Mouse (Mus musculus) thymus, adult 2 months (tissue): ENCODE results near the gene Tcl1b4.

ENCODE experiments used
- CTCF ChIP-seq: fragments of 200-500 bp; IDR thresholded peaks from 2 replicates; pipeline ENCODE4 v1.5.1; 2012; ENCODE audit warnings: mild to moderate bottlenecking, control low read depth, low read length, moderate library complexity, borderline replicate concordance; ENCODE audit not compliant: control insufficient read depth, poor library complexity, insufficient read depth; ENCODE audit errors: extremely low read depth
- POLR2A ChIP-seq: fragments of 200-500 bp; IDR thresholded peaks from 2 replicates; pipeline ENCODE4 v1.6.1; 2012; ENCODE audit warnings: mild to moderate bottlenecking, low read length, control low read depth, moderate library complexity; ENCODE audit not compliant: control insufficient read depth, poor library complexity, insufficient read depth; ENCODE audit errors: extremely low read depth

DNA sequence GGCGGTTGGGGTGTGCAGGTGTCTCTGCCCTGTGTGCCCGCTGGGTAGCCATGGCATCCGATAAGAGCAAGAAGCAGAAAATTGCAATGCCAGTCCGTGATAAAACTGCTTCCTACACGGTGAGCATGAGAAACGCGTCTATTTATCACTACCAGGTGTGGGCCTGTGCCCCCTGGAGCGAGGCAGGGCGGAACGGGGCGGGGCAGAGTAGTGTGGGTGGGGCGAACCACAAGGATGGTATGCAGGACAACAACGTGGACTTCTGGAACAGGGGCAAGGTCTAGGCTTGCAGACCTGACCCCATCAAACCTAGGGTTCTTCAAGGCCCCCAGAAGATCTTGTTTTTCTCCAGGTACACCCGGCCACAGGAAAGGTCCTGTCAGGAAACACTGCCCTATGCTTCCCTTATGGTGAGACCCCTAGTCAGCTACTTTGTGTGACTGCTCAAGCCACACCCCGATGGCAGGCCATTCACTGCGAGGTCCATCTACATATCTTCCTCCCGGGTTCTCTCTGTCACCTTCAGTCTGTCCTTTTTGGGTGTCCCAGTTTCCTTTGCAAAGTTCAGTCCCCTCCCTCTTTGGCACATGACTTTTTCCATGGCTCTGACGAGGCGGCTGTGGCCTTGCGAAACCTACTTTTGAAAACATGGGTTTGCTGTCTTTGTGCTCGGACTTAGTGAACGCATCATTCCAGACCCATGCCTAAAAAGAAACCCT is 21.0 kb downstream of the Tcl1b4 start, which contains the start of gene Tcl1:
- TF ChIP-seq CTCF = no peak
- no peak for TF ChIP-seq POLR2A
